Mouse (Mus musculus) kidney, postnatal 36 days (tissue): ENCODE data around the gene Stmn1.
A peak's percentile ranks its signal among the peaks of the same experiment; 100 is the strongest.

Experiments
- DNase-seq, 2 experiments: peaks; one replicate each; pipeline ENCODE4 v3.0.0; 2021 to 2022; ENCODE audit warnings: mixed read lengths in 2 of 2

Stmn1 gene

DNA sequence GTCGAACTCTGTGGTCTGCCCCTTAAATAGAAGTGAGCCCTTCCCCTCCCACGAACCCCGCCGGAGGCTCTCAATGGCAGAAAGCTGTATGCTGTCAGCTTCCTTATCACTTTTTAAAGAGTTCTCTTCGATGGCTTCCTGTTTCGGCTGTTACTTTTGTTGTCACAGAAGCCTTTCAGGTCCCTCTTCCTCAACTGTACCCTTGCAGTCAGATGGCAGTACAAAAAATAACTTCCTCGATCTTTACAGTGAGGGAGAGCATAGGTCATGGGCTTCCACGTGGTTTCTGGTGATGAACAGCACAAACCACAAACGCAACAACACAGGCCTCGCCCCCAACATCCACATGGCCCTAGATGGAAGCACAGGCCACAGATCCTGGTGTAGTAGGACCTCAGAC is 7.8 kb upstream of the Stmn1 start:
- DNase-seq: no peak

DNA sequence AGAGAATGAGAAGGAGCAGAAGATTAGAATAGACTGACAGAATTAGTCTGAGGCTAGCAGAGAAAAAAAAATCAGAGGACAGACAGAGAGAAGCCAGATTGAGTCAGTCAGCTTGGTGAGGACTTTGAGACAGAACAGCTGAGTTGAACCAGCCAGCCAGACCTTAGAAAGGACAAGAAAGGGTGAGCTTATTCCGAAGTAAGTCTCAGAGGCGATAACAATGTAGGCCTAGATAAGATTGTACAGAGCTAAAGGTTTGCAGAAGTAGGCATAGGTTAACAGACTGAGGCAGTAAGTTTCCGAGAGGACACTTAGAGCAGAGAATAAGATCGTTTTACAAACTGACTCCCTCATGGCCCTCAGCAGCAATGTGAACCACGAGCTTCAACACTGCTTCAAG is 6.9 kb upstream of the Stmn1 start:
- DNase-seq: no peak

DNA sequence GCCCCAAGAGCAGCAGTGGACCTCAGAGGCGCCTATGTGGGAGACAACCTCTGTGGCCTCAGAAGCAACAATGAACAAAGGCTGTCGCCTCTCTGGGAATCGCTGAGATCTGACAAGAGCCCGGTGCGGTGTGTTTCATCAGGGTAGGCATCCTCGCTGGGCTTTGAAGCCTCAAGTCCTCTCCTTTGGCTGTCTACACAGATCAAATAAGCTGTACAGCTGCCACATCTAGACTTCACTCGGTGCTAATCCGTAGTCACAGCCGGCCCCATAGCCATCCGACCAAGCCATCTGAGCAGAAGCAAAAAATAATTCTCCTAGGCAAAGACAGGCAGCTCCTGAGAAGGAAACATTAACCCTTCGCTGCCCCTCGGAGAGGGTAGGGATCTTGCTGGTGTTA is 2.3 kb upstream of the Stmn1 start:
- no peak for DNase-seq

DNA sequence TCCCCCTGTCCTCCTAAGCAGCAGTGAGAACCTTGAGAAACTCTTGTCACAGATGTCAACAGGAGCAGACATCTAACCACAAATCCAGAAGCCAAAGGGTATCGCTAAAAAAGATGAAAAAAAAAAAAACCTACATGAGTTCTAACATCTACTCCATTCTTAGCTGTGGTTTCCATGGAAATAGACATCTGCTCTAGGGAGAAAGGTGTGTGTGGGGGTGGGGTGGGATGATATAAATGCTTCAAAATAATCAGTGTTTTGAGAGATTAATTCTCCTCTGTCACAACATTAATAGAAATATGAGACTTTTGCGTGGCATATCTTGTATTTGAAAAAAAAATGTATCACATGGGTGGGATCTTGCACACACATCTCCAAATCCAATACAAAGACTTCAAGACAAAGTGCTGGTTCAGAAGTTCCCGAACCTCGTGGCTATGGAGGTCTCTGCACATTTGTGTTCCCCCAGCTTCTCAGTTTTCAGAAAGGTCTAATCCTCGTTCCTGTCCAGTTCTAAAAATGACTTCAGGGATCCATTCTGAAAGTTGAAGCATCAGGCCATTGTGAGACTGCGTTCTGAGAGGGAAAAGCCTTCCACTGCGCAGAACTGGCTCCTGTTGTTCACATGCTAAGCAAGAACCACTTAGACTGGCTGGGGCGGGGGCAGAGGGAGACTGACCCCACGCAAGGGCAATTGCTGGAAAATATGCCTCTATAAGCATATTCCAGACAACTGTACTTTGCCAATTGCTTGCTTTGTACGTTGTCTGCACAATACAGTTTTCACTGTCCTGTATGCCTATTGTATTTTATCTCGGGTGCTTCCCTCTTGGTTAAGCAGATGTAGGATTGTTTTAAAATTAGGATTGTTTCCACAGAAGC is 1.5 kb upstream of the Stmn1 start:
- DNase-seq: no peak

DNA sequence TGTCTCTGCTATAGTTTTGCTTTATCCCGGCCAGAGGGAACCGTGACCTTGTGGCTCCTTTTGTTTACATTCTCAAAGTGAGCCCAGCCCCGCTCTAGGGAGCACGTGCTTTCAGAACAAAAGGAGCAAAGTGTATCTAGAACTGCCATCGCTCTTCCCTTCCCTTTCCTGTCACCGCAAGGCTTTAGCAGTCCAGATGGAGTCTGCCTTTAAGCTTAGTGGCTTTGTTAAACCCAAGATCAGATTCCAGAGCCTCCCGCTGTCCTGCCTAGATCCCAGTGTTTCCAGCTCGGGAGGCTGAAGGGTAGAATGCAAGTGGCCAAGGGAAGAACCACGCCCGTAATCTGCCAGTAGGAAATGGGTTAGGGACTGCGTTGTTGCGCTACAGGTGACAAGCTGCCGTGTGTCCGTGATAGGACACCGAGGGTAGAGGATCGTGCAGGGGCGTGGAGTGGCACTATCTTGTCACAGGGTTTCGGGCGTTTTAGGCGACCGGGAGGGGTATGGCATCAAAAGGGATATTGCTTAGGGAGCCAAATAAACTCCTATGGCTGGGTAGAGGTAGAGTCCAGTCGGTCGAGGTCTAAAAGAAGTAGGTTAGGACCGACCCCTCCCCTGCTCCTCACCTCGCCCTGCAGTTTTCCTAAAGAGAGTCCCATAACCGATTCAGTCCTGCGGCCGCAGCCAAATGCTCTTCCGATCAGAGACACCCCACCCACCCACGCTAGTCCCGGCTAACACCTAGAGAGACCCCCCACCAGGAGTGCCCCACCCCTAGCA is 495 bp upstream of the Stmn1 start:
- peak in 1 of 2 experiments; percentile 36 for DNase-seq

DNA sequence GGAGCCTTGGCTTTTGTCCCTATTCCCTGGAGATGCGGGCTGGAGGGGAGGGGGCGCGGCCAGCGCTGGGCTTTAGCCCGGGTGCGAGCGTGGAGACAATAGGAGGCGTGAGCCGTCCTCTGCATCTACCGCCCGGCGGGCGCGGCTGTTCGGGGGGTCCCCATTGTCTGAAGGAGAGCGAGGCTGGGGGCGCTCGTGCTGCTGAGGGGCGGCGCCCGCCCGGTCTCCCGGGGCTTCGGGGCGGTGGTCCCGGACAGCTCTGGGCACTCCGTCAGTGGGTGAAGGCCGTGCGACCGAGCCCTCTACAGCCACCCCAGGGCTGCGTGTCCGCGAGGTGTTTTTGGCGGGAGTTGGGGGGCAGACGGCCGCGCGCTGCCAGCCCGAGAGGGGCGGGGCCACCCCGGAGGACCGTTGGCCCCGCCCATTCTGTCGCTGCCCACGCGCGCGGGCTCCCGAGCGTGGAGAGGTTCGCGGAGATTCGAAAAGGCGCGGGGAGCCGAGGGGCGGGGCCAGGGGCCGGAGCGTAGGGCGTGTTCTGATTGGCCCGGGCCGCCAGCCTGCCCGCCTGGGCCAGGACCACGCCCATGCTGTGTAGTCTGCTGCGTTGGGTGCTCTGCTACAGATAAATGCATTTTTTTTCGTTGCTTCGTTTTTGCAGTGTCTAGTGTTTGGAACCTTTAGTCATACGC is 602 bp downstream of the Stmn1 start:
- peak; percentile 95 to 99 for DNase-seq

DNA sequence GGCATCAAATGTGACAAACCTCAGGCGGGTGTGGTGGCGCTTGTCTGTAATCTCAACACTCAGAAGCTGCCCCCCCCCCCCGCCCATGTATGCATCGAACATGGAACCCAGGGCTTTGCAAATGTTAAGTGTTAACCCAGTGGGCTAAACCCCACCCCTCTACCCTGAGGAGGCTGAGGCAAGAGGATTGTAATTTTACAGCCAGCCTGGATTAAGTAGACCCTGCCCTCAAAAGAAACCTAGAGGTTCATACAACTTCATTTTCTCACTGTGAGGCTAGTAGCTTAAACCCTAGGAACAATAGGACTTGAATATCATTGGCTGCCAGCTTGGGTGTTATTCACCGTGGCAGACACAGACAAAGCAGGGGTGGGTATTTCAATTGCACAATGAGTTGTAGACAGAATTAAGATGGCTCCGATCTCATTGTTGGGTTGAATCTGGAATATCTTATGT is 1.2 kb downstream of the Stmn1 start:
- DNase-seq: no peak

DNA sequence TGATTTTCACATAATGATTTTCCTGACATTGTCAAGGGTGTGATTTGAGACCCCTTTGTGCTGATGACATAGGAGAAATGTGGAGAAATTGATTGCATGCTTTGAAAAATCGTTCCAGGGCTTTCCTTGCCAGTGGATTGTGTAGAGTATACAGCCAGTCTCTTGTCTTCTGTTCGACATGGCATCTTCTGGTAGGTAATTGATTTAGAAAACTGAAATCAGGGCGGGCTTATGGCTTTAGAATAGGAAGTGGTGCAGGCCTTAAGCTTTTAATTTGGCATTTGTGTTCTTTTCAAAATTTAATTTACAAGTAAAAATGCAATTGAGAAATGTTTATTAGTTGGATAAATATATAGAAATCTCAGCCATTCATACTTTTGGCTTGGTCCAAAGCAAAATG is 1.9 kb downstream of the Stmn1 start:
- DNase-seq: no peak

DNA sequence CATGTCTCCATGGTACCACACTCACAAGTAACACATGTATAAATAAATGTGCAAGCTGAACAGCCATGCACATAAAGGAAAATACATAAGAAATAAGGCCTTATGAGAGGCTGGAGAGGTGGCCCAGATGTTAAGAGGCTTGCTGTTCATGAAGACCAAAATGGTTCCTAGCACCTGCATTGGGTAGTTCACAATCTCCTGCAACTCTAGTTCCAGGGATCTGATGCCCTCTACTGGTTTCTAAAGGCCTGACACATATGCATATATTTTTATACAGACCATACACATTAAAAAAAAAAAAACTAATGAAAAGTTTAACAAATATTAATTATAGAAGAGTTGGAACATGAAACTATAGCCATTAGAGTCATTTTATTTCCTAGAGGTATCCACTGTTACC is 3.3 kb downstream of the Stmn1 start:
- DNase-seq: no peak

DNA sequence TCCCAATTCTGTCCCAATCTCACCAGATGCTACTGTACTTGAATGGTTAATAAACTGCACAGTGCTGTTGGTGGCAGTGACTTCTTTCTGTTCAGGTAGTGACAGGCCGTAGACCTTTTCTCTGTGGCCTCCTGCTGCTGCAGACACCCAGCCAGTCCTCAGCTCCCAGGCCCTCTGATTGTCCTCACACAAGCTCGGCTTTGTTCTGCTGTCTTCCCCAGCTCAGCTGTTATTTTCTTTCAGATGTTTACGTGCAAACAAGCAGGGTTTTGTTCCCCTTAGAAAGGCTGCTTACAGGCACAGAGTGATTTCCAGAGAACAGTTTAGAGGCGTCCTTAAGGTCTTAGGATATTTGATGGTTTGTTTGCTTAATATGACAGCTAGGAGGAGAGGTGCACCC is 5.6 kb downstream of the Stmn1 start:
- DNase-seq: no peak

DNA sequence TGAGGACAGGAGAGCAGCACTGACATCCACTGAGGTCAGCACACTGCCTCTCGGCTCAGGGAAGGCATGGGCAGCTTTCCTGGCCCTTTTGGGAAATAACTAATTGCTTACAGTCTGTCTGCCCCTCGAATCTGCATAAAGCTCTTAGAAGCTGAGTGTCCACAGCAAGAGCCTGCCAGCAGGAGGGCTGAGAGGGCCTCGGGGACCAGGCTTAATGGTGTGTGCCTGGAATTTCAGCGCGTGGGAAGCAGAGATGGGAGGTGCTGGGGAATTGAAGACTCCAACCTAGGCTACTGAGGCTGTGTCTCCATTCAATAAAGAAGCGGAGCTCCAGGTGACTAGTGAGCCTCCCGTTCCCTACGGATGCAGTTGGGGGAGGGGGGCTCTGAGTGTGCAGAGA is 6.1 kb downstream of the Stmn1 start:
- no peak for DNase-seq

DNA sequence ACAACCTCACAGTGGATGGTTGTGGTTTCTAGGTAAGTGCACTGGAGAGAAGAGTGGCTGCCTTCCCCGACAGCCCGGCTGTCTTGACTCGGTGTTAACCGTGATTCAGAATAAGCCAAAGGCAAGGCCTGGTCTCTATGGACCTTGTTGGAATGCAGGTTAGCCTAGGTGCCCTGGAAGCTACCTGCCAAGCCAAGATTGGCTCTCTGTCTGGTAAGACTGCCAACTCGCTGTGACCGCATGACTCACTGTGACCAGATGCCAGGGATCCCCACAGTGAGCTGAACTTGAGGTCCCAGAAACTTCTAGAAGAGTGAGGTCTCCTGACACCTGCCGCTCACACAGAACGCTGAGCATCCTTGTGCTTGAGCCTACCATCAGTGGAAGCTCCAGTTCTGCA is 8.8 kb downstream of the Stmn1 start:
- DNase-seq: peak in 1 of 2 experiments; percentile 42

DNA sequence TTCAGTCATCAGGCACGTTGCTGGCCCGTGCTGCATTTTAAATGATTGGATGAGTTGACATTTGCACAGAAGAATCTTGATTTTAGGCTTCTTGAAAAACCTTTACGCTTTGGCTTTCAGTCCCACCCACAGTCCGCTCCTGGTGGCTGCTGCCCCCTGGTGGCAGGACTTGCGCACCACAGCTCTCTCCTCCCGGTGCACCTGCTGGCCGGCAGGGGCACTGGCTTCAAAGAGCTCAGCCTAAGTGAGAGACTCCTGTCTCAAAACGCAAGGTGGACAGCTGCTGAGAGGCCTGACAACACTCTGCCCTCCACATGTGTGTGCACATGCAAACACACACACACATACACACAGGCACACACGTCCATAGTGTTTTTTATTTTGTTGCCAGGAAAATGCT is 9.9 kb downstream of the Stmn1 start:
- DNase-seq: peak; percentile 86 to 95

DNA sequence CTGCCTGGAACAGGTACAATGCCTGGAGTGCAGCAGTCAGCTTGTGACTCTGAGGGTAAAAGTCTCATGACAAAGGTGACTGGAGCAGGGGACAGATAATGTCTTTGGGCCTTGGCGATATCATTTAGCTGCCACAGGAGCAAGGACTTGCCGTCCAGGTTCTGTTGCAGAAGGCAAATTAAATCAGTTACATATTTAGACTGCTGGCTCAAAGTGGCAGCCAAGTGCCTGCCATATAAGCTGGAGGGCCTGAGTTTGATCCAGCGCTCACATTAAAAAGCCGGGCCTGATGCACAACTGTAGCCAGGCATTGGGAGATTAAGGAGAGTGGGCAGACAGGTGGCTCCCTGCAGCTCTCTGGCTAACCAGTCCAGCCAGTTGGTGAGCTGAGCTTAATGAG is 11.7 kb downstream of the Stmn1 start:
- no peak for DNase-seq

DNA sequence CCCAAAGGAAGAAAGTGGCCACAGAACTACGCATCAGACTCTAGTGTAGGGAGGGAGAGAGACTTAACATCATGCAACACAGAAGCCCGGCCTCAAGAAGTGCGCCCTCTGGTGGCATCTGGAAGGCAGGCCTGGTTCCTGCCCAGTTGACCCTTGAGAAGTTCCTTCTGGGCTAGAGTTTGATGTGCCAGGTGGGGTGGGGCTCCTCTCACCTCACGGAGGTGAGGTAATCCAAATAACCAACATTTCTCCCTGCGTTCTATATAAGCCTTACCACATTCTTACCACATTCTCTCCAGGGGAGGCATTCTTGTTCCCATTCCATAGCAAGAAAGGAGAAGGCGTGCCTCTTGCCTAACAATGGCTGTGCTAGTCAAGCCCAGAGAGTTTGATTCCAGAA is 12.7 kb downstream of the Stmn1 start:
- peak; percentile 80 to 91 for DNase-seq

DNA sequence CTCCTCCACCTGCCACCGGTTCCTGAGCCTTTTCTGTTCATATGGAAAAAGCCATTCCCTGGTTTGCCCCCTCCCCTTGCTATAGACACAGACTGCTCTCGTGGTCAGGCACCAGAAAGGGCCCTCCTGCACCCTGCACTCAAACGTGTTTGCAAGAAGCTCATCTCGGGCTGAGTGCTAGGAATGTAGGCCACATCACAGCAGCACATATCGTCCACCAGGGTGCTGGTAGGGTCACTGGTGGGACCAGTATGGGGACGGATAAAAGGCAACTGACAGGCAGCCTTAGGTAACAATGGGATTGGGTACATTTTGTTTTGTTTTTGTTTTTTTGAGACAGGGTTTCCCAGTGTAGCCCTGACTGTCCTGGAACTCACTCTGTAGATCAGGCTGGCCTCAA is 13.2 kb downstream of the Stmn1 start:
- no peak for DNase-seq

DNA sequence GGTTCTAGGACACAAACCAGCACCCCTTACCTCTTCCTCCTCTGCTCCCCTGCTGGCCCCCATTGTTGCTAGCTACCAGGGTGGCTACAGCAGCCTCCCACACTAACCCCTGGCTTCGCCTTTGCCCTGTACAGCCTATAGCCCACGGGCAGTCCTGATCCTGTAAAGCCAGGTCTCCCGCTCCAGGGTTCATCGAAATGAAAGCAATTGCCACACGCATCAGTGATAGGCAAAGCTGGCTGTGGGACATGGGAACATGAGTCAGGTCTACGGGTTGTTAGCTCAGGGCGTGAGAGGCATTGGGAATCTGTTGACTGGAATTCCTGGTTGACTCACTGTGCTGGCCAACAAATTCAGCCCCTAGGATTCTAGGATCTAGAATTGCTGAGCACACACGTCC is 14.3 kb downstream of the Stmn1 start:
- DNase-seq: no peak

DNA sequence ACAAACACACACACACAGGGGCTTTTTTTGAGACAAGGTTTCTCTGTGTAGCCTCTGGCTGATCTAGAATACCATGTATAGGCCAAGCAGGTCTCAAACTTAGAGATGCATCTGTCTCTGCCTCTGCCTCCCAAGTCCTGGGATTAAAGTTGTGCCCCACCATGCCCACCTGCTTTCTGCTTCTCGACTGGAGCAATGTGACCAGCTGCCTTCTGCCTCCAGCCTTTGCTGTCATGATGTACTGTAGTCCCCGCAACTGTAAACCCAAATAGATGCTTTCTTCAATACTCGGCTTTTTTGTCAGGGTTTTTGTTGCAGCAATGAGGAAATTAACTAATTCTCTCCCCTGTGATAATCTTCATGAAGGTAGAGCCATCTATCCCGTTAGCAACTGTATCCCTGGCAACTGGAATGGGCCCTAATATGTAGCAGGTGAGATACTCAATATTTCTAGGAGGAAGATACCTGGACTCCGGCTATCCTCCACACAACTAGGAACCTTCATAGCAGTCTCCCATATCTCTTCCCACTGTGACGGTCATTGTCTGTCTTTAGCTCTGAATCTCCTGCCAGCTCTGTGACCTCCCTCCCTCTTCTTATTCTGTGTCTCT is 15.1 kb downstream of the Stmn1 start:
- DNase-seq: no peak

DNA sequence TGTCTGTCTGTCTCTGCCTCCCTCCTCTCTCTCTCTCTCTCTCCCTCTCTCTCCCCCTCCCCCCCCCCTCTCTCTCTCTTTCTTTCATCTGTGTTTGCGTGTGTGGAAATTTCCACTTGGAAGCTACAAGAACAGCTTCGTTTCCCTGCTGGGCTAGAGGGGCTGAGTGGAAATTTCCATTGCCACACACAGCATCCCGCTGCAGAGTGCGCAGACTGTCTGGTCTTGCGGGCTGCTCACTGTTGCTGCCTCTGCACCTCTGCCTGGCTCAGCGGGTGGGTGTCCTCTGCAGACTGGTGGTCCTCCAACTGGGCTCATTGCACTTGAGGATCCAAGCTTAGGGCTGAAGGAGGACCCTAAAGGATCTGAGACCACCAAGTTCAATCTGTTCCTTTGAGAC is 15.6 kb downstream of the Stmn1 start:
- DNase-seq: peak; percentile 53 to 63

DNA sequence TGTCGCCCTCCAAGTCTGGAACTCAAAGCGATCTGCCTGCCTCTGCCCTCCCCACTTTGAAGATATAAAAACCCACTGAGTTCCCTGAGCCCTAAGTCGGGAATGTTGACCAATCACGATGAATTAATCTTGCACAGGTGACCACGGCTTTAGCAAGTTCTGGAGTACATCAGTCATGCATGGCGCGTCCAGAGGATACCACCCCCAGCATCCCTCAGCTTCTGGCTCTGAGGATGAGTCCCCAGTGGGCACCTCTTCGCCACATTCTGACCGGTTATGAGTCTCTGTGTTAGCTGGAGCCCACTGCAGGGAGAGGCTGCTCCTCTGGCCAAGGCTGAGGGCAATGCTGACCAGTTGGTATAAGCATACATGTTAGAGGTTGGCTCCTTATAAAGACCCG is 16.1 kb downstream of the Stmn1 start:
- DNase-seq: peak in 1 of 2 experiments; percentile 16

DNA sequence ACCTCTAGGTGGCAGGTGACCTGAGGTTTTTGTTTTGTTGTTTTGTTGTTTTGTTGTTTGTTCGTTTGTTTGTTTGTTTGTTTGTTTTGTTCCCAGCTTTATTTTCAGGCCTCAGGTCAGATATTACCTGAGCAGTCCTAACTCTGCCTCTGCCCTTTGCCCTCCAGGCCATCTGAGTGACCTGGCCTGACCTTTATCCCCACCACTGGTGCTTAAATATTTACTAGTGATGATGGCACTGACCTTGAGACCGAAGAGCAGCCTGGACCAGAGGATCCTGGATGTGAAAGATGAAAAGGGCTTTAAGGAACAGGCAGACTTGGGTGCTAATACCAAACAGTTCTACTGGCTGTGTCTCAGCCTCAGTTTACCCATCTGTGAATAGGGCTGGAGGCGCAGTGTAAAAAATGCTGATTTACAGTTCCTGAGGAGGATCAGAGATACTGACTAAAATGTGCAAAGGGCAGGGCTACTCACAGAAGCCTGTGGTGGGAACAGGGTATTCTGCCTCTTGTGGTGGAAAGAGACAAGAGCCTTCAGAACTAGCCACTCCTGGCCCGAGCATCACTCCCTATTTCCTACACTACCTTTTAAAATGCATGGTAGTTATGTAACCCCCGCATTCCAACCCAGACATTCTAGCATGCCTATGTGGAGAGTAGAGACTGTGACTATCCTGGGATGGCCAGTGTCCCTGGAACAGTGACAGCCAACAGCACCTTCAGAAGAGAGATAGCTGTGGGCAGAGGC is 17.2 kb downstream of the Stmn1 start:
- peak; percentile 80 to 81 for DNase-seq

DNA sequence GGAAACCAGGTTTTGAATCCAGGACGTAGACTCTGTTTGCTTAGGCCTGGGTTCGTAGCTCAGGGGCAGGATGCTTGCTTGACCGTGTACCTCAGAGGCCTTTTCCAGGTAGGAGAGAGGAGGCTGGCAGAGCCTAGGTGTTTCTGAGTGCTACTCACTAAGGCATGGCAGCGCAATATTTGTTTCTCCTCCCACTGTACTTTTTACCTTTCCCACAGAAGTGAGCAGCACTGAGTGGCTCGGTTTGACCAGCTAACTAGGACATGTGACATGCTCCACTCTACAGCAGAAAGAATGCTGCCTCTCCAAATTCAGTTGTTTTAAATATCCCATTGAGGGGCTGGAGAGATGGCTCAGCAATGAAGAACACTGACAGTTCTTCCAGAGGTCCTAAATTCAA is 20.1 kb downstream of the Stmn1 start:
- peak in 1 of 2 experiments; percentile 15 for DNase-seq
